Mouse (Mus musculus) heart, adult 2 months (tissue): Measurements from ENCODE around the gene Map3k15.

Experiments
- CTCF ChIP-seq: fragments of 200-600 bp; IDR thresholded peaks from 2 replicates; pipeline ENCODE4 v1.8.1; 2022; ENCODE audit warnings: antibody characterized with exemption, mild to moderate bottlenecking, moderate library complexity
- EP300 ChIP-seq: fragments of 200-500 bp; IDR thresholded peaks from 2 replicates; pipeline ENCODE4 v1.6.1; 2011; ENCODE audit warnings: low read depth, low read length, control low read depth; ENCODE audit not compliant: insufficient read depth
- POLR2A ChIP-seq: fragments of 200-500 bp; IDR thresholded peaks from 2 replicates; pipeline ENCODE4 v1.6.1; 2011; ENCODE audit warnings: mild to moderate bottlenecking, low read depth, low read length, control low read depth; ENCODE audit not compliant: insufficient read depth

DNA sequence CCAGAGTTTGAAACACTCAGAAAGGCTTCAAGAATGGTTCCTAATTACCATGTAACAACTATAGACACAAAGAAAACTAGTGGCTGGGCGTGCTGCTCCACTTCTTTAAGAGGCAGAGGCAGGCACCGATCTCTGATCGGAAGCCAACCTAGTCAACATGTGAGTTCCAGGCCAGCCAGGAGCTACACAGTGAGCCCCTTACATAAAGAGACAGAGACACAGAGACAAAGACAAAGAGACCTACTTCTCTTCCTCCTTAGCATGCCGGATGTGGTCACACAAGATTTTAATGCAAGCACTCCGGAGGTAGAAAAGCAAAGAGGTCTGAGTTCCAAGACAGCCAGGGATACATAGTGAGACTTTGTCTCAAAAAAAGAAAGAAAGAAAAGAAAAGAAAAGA lies 147.9 kb downstream of the Map3k15 start:
- no peak for TF ChIP-seq CTCF
- TF ChIP-seq POLR2A, result no peak
- TF ChIP-seq EP300, result no peak
